Mouse (Mus musculus): ENCODE measurements around the gene Xpot. TPM values are rescaled to one million over a fixed set of nuclear protein-coding genes. Genes with fewer than 3 reads are reported as not detected.
A peak's percentile ranks its signal among the peaks of the same experiment; 100 is the strongest.

Xpot gene
- 10 to 100 TPM; 21.9 to 29.4 TPM for total RNA-seq (2021)

GRCm38 (mm10) chr10:121626186-121626882 is at the start of gene Xpot:
Gene Xpot (minus strand): TSS chr10:121626332.
- intact Hi-C loops (cut with DNase I) = no loop called here

GRCm38 (mm10) chr10:121669103-121669502 is 43.0 kb upstream of the Xpot start:
- intact Hi-C loops (cut with DNase I) = no loop called here

More at GRCm38 (mm10) chr10:121626186-121626882, at the start of gene Xpot:
- DNase-seq = peak; percentile 97

GRCm38 (mm10) chr10:121665631-121666145 is 39.6 kb upstream of the Xpot start:
- peak in 1 of 2 experiments; percentile 12 for DNase-seq
- intact Hi-C loops (cut with DNase I) = no loop called here

More at GRCm38 (mm10) chr10:121669103-121669502, 43.0 kb upstream of the Xpot start:
- no peak for DNase-seq

DNA sequence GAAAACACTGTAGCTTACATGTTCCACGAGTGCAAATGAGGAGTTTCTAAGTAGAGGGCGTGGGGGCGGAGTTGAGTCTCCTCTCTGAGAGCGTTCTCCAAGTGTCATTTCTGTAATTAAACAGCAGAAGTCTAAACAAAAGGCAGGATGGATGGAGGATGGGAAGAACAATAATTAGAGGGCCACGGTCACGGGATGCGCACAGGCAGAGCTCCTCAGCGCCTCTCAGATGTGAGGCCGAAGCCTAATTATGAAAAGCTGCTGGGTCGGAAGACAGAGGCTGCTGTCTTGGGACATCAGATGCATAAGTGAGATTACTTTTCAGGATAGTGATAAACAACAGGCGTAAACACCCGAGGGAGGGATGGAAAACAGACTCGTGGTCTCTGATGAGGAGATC is 37.5 kb upstream of the Xpot start:
- intact Hi-C loops (cut with DNase I) = no loop called here

GRCm38 (mm10) chr10:121662711-121663110 is 36.6 kb upstream of the Xpot start:
- DNase-seq = no peak
- intact Hi-C loops (cut with DNase I) = no loop called here

More for the DNA sequence above, 37.5 kb upstream of the Xpot start:
- DNase-seq = no peak

- no peak for DNase-seq
- intact Hi-C loops (cut with DNase I) = no loop called here
Measured at GRCm38 (mm10) chr10:121655907-121656306, 29.8 kb upstream of the Xpot start.

DNA sequence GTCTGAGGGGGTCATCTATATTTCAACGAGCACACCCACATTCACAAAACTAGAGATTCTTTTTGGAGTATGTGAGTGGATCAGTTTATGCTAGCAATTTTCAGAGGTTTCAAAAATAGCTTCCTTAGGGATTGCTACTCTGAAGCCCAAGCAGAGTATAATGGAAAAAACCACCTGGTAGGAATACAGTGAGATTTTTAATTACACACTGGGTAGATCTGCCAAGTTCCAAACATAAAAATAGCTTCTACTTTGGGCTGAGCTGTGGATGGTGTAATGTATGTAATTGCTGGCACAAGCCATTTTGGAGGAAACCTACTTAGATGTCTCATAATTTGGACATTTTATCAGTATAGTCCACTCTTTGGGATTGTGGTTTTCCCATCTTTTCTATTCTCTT is 26.9 kb upstream of the Xpot start:
- DNase-seq = no peak
- intact Hi-C loops (cut with DNase I) = no loop called here

DNA sequence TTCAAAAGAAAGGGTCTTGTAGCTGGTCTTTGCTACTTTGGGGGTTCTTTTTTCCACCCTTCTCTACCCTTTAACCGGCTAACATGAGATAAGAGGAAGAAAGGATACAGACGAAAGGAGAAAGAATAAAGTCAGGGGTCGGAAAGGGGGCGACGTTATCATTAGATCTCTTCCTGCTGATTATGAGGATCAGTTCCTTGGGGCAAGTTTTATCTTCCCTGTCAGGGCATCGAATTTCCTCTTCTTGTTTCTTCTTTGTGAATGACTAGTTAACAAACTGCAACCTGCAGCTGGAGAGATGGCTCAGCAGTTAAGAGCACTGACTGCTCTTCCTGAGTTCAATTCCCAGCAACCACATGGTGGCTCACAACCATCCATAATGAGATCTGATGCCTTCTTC is 20.2 kb upstream of the Xpot start:
- no peak for DNase-seq
- intact Hi-C loops (cut with DNase I) = no loop called here

- no peak for DNase-seq
- intact Hi-C loops (cut with DNase I) = loop anchor here (5.0 kb wide), 2 partner anchors 45 to 410 kb away; no protein-coding TSS in a partner anchor
Measured at GRCm38 (mm10) chr10:121642054-121642947, 16.2 kb upstream of the Xpot start.

- peak in 1 of 2 experiments; percentile 9 for DNase-seq
- intact Hi-C loops (cut with DNase I) = loop anchor here (5.0 kb wide), 2 partner anchors 46 to 411 kb away; no protein-coding TSS in a partner anchor
Measured at GRCm38 (mm10) chr10:121641272-121642053, 15.3 kb upstream of the Xpot start, which contains the start of gene D930020B18Rik. Gene D930020B18Rik (plus strand): TSS chr10:121641588.

DNA sequence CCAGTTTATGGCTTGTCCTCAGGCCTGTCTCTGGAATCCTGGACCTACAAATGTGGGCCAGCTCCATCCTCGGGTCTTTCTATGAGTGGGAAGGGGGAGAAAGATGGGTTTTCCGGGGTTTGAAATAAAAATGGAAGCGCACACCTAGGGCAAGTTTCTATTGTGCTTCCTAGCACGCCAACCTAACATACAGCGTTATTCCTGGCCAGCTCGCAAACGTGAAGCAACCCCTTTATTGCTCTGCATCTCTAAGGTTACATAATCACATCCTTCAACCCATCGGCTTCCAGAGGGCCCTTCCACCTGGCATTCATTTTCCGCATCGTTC is 14.8 kb upstream of the Xpot start:
- intact Hi-C loops (cut with DNase I) = loop anchor here (5.0 kb wide), 2 partner anchors 46 to 411 kb away; no protein-coding TSS in a partner anchor
- DNase-seq = no peak

- intact Hi-C loops (cut with DNase I) = loop anchor here (5.0 kb wide), 2 partner anchors 47 to 412 kb away; no protein-coding TSS in a partner anchor
- DNase-seq = no peak
Measured at GRCm38 (mm10) chr10:121640150-121640930, 14.2 kb upstream of the Xpot start.

GRCm38 (mm10) chr10:121639573-121639972 is 13.4 kb upstream of the Xpot start:
- no peak for DNase-seq
- intact Hi-C loops (cut with DNase I) = no loop called here

DNA sequence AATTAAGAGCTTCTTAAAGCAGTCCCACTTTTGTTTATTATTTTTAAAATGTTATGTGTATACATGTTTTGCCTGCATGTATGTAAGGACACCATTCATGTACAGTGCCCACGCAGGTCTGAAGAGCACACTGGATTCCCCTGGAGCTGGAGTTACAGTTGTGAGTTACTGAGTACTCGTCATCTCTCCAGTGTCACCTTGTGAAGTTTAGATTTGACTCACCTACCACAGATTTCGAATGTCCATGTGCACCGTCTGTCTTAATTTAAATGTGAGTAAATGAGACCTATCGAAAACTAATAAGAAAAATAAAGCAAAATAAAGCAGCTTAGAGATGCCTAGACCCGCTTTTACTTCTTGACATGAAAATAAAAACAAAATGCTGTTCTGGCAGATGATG is 10.1 kb upstream of the Xpot start:
- intact Hi-C loops (cut with DNase I) = no loop called here
- no peak for DNase-seq

DNA sequence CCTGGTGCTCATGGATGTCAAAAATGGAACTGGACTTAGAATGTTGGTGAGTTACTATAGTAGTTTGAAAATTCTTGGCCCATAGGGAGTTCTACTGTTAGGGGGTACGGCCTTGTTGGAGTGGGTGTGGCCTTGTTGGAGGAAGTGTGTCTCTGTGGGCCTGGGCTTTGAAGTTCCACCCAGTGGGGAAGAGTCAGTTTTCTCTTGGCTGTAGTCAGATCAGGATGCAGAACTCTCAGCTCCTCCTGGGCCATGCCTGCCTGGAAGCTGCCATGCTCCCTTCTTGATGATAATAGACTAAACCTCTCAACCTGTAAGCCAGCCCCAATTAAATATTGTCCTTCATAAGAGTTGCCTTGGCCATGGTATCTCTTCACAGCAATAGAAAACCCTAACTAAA is 8.0 kb upstream of the Xpot start:
- intact Hi-C loops (cut with DNase I) = no loop called here
- DNase-seq = no peak

DNA sequence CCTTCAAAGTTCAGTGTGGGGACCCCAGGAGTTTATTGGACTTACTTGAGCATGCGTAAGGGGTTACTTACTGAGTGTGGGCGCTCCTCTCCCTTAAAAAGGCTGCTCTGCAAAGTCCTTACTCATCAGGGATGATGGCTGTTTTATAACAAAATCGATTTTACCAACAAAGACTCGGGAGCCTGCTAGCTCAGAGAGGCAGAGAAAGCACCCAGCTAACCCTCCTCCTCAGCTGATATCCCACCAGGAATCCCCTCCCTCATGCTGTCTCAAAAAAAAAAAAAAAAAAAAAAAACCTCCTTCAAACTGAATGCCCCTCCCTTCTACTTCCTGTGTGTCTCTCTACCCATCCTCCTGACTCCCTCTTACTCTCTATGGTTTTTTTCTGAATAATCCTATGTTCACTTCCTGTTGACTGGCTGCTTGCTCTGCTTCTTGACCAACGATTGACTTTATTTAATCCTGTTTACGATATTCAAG is 2.5 kb upstream of the Xpot start:
- intact Hi-C loops (cut with DNase I) = no loop called here
- DNase-seq = no peak

DNA sequence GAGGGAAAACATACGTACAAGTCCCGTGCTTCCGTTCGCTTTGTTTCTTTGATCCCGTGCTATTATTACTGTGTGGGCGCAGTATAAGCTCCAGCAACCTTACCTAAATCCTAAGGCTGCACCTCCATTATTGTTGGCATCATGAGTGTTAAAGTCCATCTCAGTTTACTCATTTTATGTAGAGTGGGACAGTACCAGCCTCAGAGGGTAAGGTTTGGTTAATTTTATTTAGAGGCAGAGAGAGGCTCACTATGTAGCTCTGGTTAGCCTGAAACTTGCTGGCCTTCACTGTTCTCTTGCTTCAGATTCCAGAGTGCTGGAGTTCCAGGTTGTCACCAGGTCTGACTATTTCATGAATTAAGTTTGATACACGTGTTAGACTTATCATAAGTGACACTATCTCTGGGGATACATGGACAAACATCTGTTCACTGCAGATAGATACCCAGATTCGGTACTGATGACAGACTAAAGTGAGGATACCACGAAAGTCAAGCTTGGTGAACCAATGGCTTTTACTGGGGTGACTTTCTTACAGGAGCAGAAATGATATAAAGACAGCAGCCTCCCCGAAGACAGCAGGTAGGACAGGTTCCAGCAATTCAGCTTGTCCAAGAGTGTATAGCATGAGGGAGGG is 1.2 kb upstream of the Xpot start:
- no peak for DNase-seq
- intact Hi-C loops (cut with DNase I) = no loop called here

DNA sequence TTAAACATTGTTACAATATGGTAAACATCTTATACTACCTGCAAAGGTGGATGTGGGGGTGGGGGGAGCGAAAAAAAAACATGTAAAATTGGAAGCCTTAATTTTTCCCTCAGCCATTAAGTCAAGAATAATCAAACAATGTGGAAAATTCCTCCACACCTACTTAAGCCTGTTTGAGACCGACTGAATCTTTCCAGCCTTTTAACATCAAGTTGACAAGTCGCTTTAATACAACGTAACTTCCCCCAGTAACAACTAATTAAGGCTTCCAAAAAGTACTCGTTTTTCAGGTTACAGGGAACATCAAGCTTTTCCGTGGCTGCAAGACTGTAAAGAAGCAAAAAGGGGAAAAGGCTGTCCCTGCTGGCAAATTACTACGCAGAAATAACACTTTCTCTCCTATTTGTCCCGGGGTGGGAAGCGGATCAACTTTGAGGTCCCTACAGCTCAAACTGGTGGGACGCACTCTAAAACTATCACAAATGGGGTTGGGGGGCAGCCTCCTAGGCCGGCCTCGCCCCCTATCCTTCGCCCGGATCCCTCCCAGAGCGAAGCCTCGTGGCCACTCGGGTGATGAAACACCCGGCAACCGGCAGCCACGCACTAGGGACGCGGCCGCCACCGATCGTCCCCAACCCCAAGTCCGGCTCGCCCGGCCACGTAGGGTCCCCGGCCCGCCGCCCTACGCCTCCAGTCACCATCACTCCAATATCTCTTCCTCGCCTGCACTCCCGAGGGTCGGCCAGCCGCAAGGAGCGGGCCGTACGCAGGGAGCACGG is 536 bp downstream of the Xpot start:
- intact Hi-C loops (cut with DNase I) = loop anchor here (2.0 kb wide), 1 partner anchor 39 kb away; the partner anchor contains the start of gene Tbk1

More for the DNA sequence above, 536 bp downstream of the Xpot start:
- no peak for DNase-seq
